Mouse (Mus musculus): ENCODE measurements around the gene Zpld1.

- no peak for TF ChIP-seq CTCF (IDR thresholded peaks at IDR 0.05; ENCODE audit: low read depth, low read length)
- TF ChIP-seq POLR2A (IDR thresholded peaks at IDR 0.05; ENCODE audit: extremely low read depth, insufficient read depth, low read length) = no peak
Observed at GRCm38 (mm10) chr16:55260862-55261574, 36.8 kb downstream of the Zpld1 start.
